ENCODE assay signal across 19 mouse cellular contexts in the genomic region with DNA sequence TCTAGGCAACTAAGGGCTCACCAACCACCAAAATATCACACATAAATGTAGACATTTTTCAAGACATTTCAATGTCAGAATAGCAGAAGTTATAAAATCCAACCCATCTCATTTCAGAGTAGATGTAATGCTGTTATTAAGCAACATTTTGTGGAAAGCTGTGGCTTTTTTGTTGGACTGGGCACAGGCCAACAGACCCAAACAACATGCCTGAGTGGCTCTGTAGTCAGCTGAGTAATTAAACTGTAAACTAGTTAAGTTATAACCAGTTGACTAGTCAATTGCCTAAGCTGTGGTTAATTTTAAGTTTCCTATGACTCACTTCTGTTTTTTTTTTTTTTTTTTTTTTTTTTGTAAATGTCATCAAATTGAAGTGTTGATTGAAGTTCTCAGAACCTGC. TPM values are rescaled to one million over a fixed set of nuclear protein-coding genes. Genes with fewer than 3 reads are reported as not detected.
"Had no signal": no experiment of that assay in that cellular context is flagged by ENCODE, and none has a peak within 500 bp of the region (broad histone marks: within the 10 kb centered on the region; RNA-seq: fewer than 3 reads in every experiment).

No protein-coding gene starts in this region.

- ATAC-seq: liver, postnatal 0 days; midbrain, embryonic 15.5 days had no signal

- DNase-seq: kidney, postnatal 14 days; liver; liver, embryonic 13.5 days; liver, postnatal 0 days; lung, postnatal 14 days; right cerebral cortex, postnatal 14 days; thymus, adult 2 months; thymus, postnatal 25 days had no signal

RNA-seq across cellular contexts. Expression of a gene that starts 44.4 kb away (rescaled TPM):
- total RNA-seq: layer of hippocampus, adult 8-10 months; layer of hippocampus, postnatal 14 days; left cerebral cortex, adult 18-20 months; left cerebral cortex, postnatal 36 days had no signal
- polyA plus RNA-seq: large intestine, adult 2 months; limb, embryonic 12.5 days; liver, embryonic 13.5 days; liver, postnatal 0 days; lung, embryonic 15.5 days; midbrain, embryonic 11.5 days; midbrain, embryonic 15.5 days; neural tube, embryonic 13.5 days; spleen, adult 2 months; thymus, adult 2 months had no signal
